Mouse (Mus musculus) frontal cortex, postnatal 25 days (tissue): ENCODE measurements around the gene Antxr1.
A peak's percentile ranks its signal among the peaks of the same experiment; 100 is the strongest.
"Not testable (repeated sequence)": the region's sequence is repeated elsewhere in the genome, so short reads cannot be mapped to it uniquely, and the experiment has no call there.

ENCODE experiments used
- DNase-seq, 2 experiments: peaks; one replicate each; pipeline ENCODE4 v3.0.0; 2022; ENCODE audit warnings: low spot score in 2 of 2

The Antxr1 gene

GRCm38 (mm10) chr6:87101955-87102353 lies 233.7 kb downstream of the Antxr1 start:
- DNase-seq, result no peak

GRCm38 (mm10) chr6:87101281-87101954 lies 234.2 kb downstream of the Antxr1 start:
- peak; percentile 92 to 93 for DNase-seq

- DNase-seq, result no peak
Measured at GRCm38 (mm10) chr6:87100297-87101020, 235.2 kb downstream of the Antxr1 start.

GRCm38 (mm10) chr6:87099671-87100296 lies 235.8 kb downstream of the Antxr1 start:
- DNase-seq, result no peak

- no peak for DNase-seq
Measured at GRCm38 (mm10) chr6:87099261-87099660, 236.4 kb downstream of the Antxr1 start.

GRCm38 (mm10) chr6:87093631-87094030 lies 242.0 kb downstream of the Antxr1 start:
- not testable (repeated sequence) for DNase-seq

GRCm38 (mm10) chr6:87092476-87092875 lies 243.1 kb downstream of the Antxr1 start:
- no peak for DNase-seq

GRCm38 (mm10) chr6:87090877-87091276 lies 244.7 kb downstream of the Antxr1 start:
- DNase-seq, result no peak

- no peak for DNase-seq
Measured at GRCm38 (mm10) chr6:87088356-87088755, 247.3 kb downstream of the Antxr1 start.

- DNase-seq, result no peak
Measured at GRCm38 (mm10) chr6:87085026-87085425, 250.6 kb downstream of the Antxr1 start.
